Mouse (Mus musculus) hindbrain, embryonic 10.5 days (tissue): ENCODE measurements at regions not wholly inside any gene's neighbourhood (a gene's known extent, or its start where the extent isn't known, plus 50 kb on each side); places are given as distances from the start of the nearest gene placed in this dataset.

Experiments
- DNase-seq: peaks from one replicate; pipeline ENCODE4 v3.0.0-alpha.2; 2017; ENCODE audit warnings: low spot score
- H3K27ac ChIP-seq: fragments of 300-500 bp; sonication (generic); 2 replicates; pipeline ENCODE4 v1.5.1; 2016; ENCODE audit warnings: mild to moderate bottlenecking, moderate library complexity
- H3K27me3 ChIP-seq: fragments of 300-500 bp; sonication (generic); 2 replicates; pipeline ENCODE4 v1.6.1; 2016; ENCODE audit warnings: mild to moderate bottlenecking; ENCODE audit not compliant: poor library complexity, insufficient read depth, severe bottlenecking
- H3K36me3 ChIP-seq: fragments of 300-500 bp; sonication (generic); 2 replicates; pipeline ENCODE4 v1.6.1; 2016; ENCODE audit warnings: mild to moderate bottlenecking, moderate library complexity
- H3K4me1 ChIP-seq: fragments of 300-500 bp; sonication (generic); replicated peaks from 2 replicates; pipeline ENCODE4 v1.6.1; 2016; ENCODE audit warnings: mild to moderate bottlenecking
- H3K4me3 ChIP-seq: fragments of 300-500 bp; sonication (generic); 2 replicates; pipeline ENCODE4 v1.5.1; 2016; ENCODE audit warnings: mild to moderate bottlenecking, moderate library complexity
- H3K9me3 ChIP-seq: fragments of 300-500 bp; sonication (generic); 2 replicates; pipeline ENCODE4 v1.6.1; 2016; ENCODE audit warnings: mild to moderate bottlenecking, moderate library complexity
- WGBS: fragments of 180-500 bp; shearing (Covaris S2); methylation state at CpG from one replicate; pipeline ENCODE4 v1.1.7; 2016; 5-methylcytosine and 5-hydroxymethylcytosine counted together

GRCm38 (mm10) chr12:31185177-31185932 lies 55.2 kb upstream of the Gm6993 start:
- H3K4me3 ChIP-seq: no peak overlapping the region
- no peaks in the 10 kb centered on the region for H3K36me3 ChIP-seq
- no peak for DNase-seq
- no peaks in the 10 kb centered on the region for H3K27me3 ChIP-seq
- H3K27ac ChIP-seq: no peak overlapping the region
- H3K9me3 ChIP-seq: no peaks in the 10 kb centered on the region
- H3K4me1 ChIP-seq: peaks cover 15% of the 10 kb centered on the region
- WGBS: 85% methylated on average over 9 of the region's 9 CpGs

GRCm38 (mm10) chr12:31185933-31186845 lies 54.4 kb upstream of the Gm6993 start:
- Histone ChIP-seq H3K9me3 (no peaks in the 10 kb centered on the region), H3K27me3 (no peaks in the 10 kb centered on the region), H3K27ac (no peak overlapping the region), H3K4me3 (no peak overlapping the region), H3K36me3 (no peaks in the 10 kb centered on the region), H3K4me1 (peaks cover 17% of the 10 kb centered on the region)
- DNase-seq: no peak
- 78% methylated on average over 8 of the region's 8 CpGs for WGBS

- Histone ChIP-seq H3K27ac (no peak overlapping the region), H3K9me3 (no peaks in the 10 kb centered on the region), H3K36me3 (no peaks in the 10 kb centered on the region), H3K4me1 (peaks cover 24% of the 10 kb centered on the region), H3K4me3 (no peak overlapping the region), H3K27me3 (no peaks in the 10 kb centered on the region)
- WGBS: 92% methylated on average over 2 of the region's 2 CpGs
- no peak for DNase-seq
These were observed 52.5 kb upstream of the Gm6993 start for GRCm38 (mm10) chr12:31188011-31188576.

GRCm38 (mm10) chr12:31190265-31190664 lies 50.3 kb upstream of the Gm6993 start:
- no peaks in the 10 kb centered on the region for H3K36me3 ChIP-seq
- no peak overlapping the region for H3K27ac ChIP-seq
- H3K4me1 ChIP-seq: peaks cover 13% of the 10 kb centered on the region
- H3K9me3 ChIP-seq: no peaks in the 10 kb centered on the region
- WGBS: 89% methylated on average over 4 of the region's 4 CpGs
- no peaks in the 10 kb centered on the region for H3K27me3 ChIP-seq
- no peak for DNase-seq
- H3K4me3 ChIP-seq: no peak overlapping the region
